Mouse (Mus musculus): ENCODE data around the gene Anapc7. TPM values are rescaled to one million over a fixed set of nuclear protein-coding genes. Genes with fewer than 3 reads are reported as not detected.

Gene Anapc7
- 10 to 100 TPM; 27.3 to 28.1 TPM for total RNA-seq (2021)

GRCm38 (mm10) chr5:122421271-122422068, at the start of gene Anapc7:
Anapc7 (plus strand) TSS chr5:122421693.
- intact Hi-C loops (cut with DNase I) = no loop called here
- DNase-seq (ENCODE audit: low spot score) = no peak

- DNase-seq (ENCODE audit: low spot score) = peak; percentile 97
- intact Hi-C loops (cut with DNase I) = loop anchor here (1.0 kb wide), 1 partner anchor 18 kb away; the partner anchor contains the start of genes Rad9b and Vps29
Observed at GRCm38 (mm10) chr5:122372192-122372769, 49.2 kb upstream of the Anapc7 start, which contains the start of gene Fam216a. Fam216a (minus strand) TSS chr5:122372364.

- intact Hi-C loops (cut with DNase I) = loop anchor here (1.0 kb wide), 1 partner anchor 19 kb away; the partner anchor contains the start of genes Rad9b and Vps29
- no peak for DNase-seq (ENCODE audit: low spot score)
Observed at GRCm38 (mm10) chr5:122372878-122373277, 48.6 kb upstream of the Anapc7 start.

DNA sequence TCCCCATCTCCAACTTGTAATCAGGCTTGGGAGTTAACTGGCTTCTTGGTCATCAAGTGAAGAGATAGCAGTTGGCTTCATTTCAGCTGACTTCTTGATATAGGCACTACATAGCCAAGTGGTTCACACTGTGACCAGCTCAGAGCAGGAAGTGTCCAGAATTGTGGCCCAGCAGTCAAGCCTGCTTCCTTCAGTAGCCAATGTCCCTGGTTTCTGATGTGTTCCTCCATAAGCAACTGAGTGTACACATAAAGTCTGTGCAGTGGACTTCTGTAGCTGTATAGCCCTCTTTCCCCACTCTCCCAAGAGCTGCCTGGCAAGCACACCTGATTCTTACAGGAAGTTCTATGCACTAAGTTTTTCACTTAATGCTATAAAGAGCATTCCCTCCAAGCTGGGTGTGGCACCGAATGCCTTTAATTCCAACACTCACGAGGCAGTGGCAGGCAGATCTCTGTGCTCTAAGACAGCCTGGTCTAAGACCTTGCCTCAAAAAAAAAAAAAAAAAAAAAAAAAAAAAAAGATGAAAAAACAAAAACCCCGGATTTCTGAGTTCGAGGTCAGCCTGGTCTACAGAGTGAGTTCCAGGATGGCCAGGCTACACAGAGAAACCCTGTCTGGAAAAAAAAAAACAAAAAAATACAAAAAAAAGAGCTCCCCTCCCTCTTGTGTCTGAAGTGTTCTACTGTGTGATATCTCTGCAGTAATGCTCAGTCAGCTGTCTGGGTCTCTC, 44.2 kb upstream of the Anapc7 start:
- no peak for DNase-seq (ENCODE audit: low spot score)
- intact Hi-C loops (cut with DNase I) = no loop called here

DNA sequence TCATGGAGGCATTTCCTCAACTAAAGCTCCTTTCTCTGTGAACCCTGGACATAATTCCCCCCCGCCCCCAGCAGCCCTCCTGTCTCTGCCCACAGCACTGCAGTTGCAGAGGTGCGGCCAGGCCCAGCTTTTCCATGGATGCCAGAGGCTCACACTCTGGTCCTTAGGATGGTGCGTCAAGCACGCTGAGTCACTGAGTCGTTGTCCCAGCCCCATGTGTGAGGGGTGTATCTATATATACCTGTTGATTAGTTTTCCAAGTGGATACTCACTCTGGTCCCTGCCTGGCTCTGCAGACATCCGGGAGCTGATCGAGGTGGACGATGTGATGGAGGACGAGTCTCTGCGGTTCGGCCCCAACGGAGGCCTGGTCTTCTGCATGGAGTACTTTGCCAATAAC, 43.3 kb upstream of the Anapc7 start:
- intact Hi-C loops (cut with DNase I) = no loop called here
- no peak for DNase-seq (ENCODE audit: low spot score)

DNA sequence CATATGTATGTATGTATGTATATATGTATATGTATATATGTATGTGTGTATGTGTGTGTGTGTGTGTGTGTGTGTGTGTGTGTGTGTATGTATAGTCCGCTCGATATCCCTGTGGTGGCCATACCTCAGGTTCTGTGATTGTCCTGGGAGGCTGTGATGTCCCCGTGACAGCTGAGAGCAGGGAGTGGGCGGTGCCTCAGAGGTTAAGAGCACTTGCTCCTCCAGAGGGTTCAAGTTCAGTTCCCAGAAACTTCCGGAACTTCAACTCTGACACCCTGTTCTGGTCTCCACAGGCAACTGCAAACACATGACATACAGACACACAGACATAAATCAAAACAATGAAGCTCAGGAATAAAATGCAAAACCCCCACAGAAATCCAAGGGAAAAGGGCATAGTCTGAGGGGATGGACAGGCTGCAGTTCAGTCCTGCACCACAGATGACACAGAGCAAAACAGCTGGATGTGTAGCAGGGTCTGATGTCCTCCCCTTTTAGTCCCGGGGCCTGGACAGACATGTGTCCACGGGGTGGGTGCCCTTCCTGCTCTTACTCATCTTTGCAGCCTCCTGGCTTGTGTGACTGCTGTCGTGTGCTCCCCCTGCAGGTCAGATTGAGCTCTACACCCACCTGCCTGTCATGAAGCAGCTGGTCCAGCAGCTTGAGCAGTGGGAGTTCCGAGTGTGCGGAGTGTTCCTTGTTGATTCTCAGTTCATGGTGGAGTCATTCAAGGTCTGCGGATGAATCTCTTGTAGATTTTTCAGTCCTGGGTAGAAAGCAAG, 41.9 kb upstream of the Anapc7 start:
- no peak for DNase-seq (ENCODE audit: low spot score)
- intact Hi-C loops (cut with DNase I) = no loop called here

DNA sequence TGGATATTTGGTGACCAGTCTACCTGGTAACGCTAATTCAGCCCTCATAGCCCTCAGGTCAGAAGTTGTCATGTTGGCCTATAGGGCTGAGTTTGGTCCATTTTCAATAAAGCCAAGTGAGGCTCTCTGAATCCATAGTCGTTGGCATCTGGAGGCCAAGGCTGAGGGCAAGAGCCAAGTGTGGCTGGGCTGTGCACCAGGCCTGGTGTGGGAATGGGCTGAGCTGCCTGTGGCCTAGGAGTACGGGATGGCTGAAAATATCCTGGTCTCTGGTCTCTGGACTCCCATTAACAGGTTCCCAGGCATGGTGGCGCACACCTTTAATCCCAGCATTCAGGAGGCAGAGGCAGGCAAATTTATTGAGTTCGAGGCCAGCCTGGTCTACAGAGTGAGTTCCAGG, 31.5 kb upstream of the Anapc7 start:
- intact Hi-C loops (cut with DNase I) = loop anchor here (5.0 kb wide), 1 partner anchor 123 kb away; no protein-coding TSS in a partner anchor
- DNase-seq (ENCODE audit: low spot score) = no peak

DNA sequence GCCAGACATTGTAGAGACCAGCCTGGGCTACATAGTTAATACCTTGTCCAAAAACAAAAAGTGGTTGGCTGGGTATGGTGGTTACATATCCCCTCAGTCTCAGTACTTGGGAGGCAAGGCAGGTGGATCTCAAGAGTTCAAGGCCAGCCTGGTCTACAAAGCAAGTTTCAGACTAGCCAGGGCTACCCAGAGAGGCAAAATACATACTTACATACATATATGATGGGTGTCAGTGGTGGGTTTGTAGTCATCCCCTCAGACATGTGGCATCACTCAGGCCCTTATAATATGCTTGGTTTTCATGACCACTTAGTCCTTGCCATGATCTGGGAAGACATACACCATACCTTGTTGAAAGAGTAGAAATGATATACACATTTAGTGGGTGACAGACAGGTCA, 30.8 kb upstream of the Anapc7 start:
- intact Hi-C loops (cut with DNase I) = loop anchor here (5.0 kb wide), 1 partner anchor 123 kb away; no protein-coding TSS in a partner anchor
- no peak for DNase-seq (ENCODE audit: low spot score)

GRCm38 (mm10) chr5:122391178-122391785, 30.2 kb upstream of the Anapc7 start:
- intact Hi-C loops (cut with DNase I) = loop anchor here (5.0 kb wide), 1 partner anchor 124 kb away; no protein-coding TSS in a partner anchor
- DNase-seq (ENCODE audit: low spot score) = no peak

- DNase-seq (ENCODE audit: low spot score) = peak; percentile 77
- intact Hi-C loops (cut with DNase I) = loop anchor here (5.0 kb wide), 1 partner anchor 124 kb away; no protein-coding TSS in a partner anchor
Observed at GRCm38 (mm10) chr5:122391786-122392180, 29.7 kb upstream of the Anapc7 start, which contains the start of gene Arpc3. Arpc3 (plus strand) TSS chr5:122391878.

- no peak for DNase-seq (ENCODE audit: low spot score)
- intact Hi-C loops (cut with DNase I) = loop anchor here (5.0 kb wide), 1 partner anchor 125 kb away; no protein-coding TSS in a partner anchor
Observed at GRCm38 (mm10) chr5:122392227-122393004, 29.1 kb upstream of the Anapc7 start.

DNA sequence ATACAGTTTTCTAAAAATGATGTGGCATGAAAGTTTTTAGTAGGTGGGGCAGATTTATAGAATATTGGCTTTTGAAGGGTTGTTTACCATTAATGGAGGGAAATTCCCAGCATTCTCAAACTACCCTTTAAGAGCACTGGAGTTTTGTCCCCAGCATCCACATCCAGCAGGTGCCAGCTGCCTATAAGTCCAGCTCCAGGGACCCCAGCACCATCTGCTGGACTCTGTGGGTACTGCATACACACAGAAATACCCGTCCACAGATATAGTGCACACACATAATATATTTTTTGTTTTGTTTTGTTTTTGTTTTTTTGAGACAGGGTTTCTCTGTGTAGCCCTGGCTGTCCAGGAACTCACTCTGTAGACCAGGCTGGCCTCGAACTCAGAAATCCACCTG, 27.6 kb upstream of the Anapc7 start:
- intact Hi-C loops (cut with DNase I) = loop anchor here (5.0 kb wide), 1 partner anchor 127 kb away; no protein-coding TSS in a partner anchor

GRCm38 (mm10) chr5:122396791-122397190, 24.7 kb upstream of the Anapc7 start:
- intact Hi-C loops (cut with DNase I) = no loop called here
- peak; percentile 56 for DNase-seq (ENCODE audit: low spot score)

More for the DNA sequence above, 27.6 kb upstream of the Anapc7 start:
- DNase-seq (ENCODE audit: low spot score) = no peak

DNA sequence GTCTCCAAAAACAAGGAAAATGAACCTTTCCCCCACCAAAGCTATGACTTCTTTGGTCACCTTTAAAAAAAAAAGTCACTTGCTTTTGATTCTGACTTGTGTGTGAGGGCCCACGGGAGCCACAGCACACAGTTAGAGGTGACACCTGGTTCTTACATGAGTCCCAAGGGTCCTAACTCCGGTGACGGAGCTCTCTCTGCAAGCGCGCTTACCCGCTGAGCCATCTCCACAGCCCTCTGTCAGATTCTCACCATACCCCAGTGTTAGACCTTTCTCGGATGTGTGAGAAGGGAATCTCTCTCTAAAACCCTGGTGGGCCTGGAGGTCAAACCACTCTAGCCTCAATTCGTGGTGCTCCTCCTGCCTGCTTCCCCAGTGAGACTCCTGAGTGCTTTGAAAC, 24.0 kb upstream of the Anapc7 start:
- no peak for DNase-seq (ENCODE audit: low spot score)
- intact Hi-C loops (cut with DNase I) = no loop called here

- intact Hi-C loops (cut with DNase I) = loop anchor here (2.0 to 5.0 kb wide), 2 partner anchors 227 to 327 kb away; no protein-coding TSS in a partner anchor
- DNase-seq (ENCODE audit: low spot score) = no peak
Observed at GRCm38 (mm10) chr5:122399871-122400270, 21.6 kb upstream of the Anapc7 start.

DNA sequence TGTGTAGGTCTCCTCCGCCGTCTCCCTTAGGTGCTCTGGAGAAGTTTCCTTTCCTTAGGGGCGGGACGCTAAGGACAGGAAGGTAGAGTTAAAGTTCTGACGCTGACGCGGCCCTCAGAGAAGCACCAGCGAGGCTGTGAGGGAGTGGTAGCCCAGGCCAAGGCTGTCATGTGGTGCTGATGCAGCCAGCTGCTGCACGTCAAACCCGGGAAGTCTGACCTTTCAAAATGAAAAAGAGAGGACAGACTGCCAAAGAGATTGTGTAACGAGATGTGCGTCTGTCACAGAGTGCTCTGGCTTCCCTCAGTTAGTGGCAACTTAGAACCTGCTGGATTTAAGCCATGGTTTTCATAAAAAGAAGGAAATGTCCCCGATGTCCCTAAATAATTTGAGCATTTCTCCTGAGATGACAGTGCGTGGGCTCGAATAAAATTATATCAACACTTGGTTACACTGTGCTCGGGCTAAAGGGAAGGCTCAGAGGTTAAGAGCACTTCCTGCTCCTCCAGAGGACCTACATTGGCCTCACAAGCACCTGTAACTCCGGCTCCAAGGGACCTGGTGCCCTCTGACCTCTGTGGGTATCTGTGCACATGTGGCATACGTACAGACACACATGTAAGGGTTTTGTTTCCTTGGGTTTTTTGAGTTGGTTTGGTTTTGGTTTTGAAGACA, 20.7 kb upstream of the Anapc7 start:
- intact Hi-C loops (cut with DNase I) = loop anchor here (2.0 to 5.0 kb wide), 2 partner anchors 226 to 327 kb away; no protein-coding TSS in a partner anchor
- DNase-seq (ENCODE audit: low spot score) = peak; percentile 82

- DNase-seq (ENCODE audit: low spot score) = peak; percentile 48
- intact Hi-C loops (cut with DNase I) = loop anchor here (2.0 to 5.0 kb wide), 2 partner anchors 226 to 326 kb away; no protein-coding TSS in a partner anchor
Observed at GRCm38 (mm10) chr5:122401303-122401640, 20.2 kb upstream of the Anapc7 start.

Data from heart, postnatal 25 days (tissue).